Mouse (Mus musculus): ENCODE measurements around the gene Mbd4. TPM values are rescaled to one million over a fixed set of nuclear protein-coding genes. Genes with fewer than 3 reads are reported as not detected.

The Mbd4 gene
- polyA plus RNA-seq (2014; fragmentation: Illumina TruSeq; extraction: RNeasy Lipid Tissue Mini Kit (QIAGEN cat#74804); ENCODE audit: low read depth, low replicate concordance) = 1.8 TPM

DNA sequence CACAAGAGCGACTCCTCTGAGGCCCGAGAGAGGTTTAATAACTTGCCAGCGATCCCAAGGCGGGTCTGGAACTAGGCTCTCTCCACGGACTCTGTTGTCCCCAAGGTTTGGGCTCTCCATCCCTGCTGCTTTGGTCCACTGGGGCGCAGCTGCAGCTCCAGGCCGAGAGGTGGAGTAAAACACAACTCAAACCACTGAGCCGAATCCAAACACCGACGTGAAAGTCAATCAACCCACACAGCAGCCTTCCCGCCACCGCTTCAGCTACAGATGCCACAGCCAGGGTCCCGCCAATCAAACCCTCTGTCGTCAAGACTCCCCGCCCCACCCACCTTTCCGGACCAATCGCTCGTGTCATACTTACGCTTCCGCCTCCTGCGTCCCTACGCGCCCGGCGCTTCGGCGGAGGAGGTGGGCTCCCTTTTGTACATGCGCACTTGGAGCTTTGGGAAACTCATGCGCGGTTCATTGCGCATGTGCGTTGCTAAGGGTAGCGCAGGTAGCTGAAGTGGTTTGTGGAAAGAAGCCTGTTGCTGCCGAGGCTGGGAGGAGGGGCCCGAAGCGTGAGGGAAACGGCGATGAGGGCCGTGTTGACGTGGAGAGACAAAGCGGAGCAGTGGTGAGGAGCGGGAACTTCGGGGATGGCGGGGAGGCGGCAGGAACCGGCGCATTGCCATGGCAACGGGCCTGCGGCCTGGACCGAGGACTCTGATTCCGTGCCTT lies at the start of gene Mbd4, which contains the start of gene Ift122:
Mbd4 (minus strand) TSS at position 281 of the 723 bp plus-strand sequence.
Ift122 (plus strand) TSS at position 380 of the 723 bp plus-strand sequence.

DNA sequence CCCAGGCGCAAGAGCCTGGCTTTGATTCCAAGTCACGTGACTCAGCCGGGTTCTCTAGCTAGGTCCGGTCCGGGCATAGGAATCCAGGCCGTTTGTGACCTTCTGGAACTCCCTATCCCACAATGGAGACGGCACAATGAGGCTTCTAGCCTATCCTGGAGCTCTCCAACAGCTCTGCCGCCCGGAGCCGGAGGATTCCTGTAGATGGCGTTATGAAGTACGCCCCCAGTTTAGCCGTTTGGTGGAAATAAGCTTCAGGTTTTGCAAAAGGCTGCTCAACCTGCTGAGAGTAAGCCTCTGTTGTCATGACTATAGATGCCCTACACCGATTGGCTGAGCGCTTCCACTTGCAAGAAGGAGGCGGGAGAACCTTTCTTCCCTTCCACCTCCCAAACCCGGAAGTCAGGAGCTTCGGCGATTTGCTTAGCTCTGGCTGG lies 15.0 kb downstream of the Mbd4 start, which contains the start of gene Efcab12:
Efcab12 (minus strand) TSS at position 252 of the 437 bp plus-strand sequence.

GRCm38 (mm10) chr6:115808488-115809231 lies 44.5 kb downstream of the Mbd4 start, which contains the start of gene Rpl32:
TSS of gene Rpl32 (minus strand) at chr6:115808747.

Other genes starting within 250 kb of the Mbd4 start
- 130 TPM for gene Raf1, start 176.7 kb downstream of the Mbd4 start, polyA plus RNA-seq (2014; fragmentation: Illumina TruSeq; extraction: RNeasy Lipid Tissue Mini Kit (QIAGEN cat#74804); ENCODE audit: low read depth, low replicate concordance)
- not detected for gene Tmem40, start 91.0 kb downstream of the Mbd4 start, polyA plus RNA-seq (2014; fragmentation: Illumina TruSeq; extraction: RNeasy Lipid Tissue Mini Kit (QIAGEN cat#74804); ENCODE audit: low read depth, low replicate concordance)
- gene Cand2, start 78.8 kb downstream of the Mbd4 start, polyA plus RNA-seq (2014; fragmentation: Illumina TruSeq; extraction: RNeasy Lipid Tissue Mini Kit (QIAGEN cat#74804); ENCODE audit: low read depth, low replicate concordance) = 50.8 TPM
- gene Rpl32, start 44.6 kb downstream of the Mbd4 start, polyA plus RNA-seq (2014; fragmentation: Illumina TruSeq; extraction: RNeasy Lipid Tissue Mini Kit (QIAGEN cat#74804); ENCODE audit: low read depth, low replicate concordance) = 806 TPM
- 0.16 TPM for gene Efcab12, start 15.0 kb downstream of the Mbd4 start, polyA plus RNA-seq (2014; fragmentation: Illumina TruSeq; extraction: RNeasy Lipid Tissue Mini Kit (QIAGEN cat#74804); ENCODE audit: low read depth, low replicate concordance)
- 7.2 TPM for gene Ift122, start 99 bp upstream of the Mbd4 start, polyA plus RNA-seq (2014; fragmentation: Illumina TruSeq; extraction: RNeasy Lipid Tissue Mini Kit (QIAGEN cat#74804); ENCODE audit: low read depth, low replicate concordance)
- 0.26 TPM for gene Rho, start 78.4 kb upstream of the Mbd4 start, polyA plus RNA-seq (2014; fragmentation: Illumina TruSeq; extraction: RNeasy Lipid Tissue Mini Kit (QIAGEN cat#74804); ENCODE audit: low read depth, low replicate concordance)
- gene H1foo, start 91.6 kb upstream of the Mbd4 start, polyA plus RNA-seq (2014; fragmentation: Illumina TruSeq; extraction: RNeasy Lipid Tissue Mini Kit (QIAGEN cat#74804); ENCODE audit: low read depth, low replicate concordance) = not detected
- gene Plxnd1, start 141.6 kb upstream of the Mbd4 start, polyA plus RNA-seq (2014; fragmentation: Illumina TruSeq; extraction: RNeasy Lipid Tissue Mini Kit (QIAGEN cat#74804); ENCODE audit: low read depth, low replicate concordance) = 101 TPM

Data from heart, adult 10 weeks (tissue).